Mouse (Mus musculus) CH12.LX (cell line): ENCODE results near the gene Cfc1. TPM values are rescaled to one million over a fixed set of nuclear protein-coding genes. Genes with fewer than 3 reads are reported as not detected.

Experiments used
- DNase-seq: peaks from one replicate; pipeline ENCODE4 v3.0.0-alpha.2; 2013; ENCODE audit errors: extremely low read depth
- H3K27ac ChIP-seq: 2 replicates; pipeline ENCODE4 v1.5.1; 2012; ENCODE audit warnings: low read depth, mild to moderate bottlenecking, control low read depth, moderate library complexity; ENCODE audit not compliant: insufficient read depth
- H3K27me3 ChIP-seq: replicated peaks from 2 replicates; pipeline ENCODE3; 2012; ENCODE audit warnings: inconsistent platforms
- H3K36me3 ChIP-seq, 2 experiments: replicated peaks in 1 of 2; 2 replicates each; pipeline versions ENCODE3 to v1.6.1; 2012; ENCODE audit warnings: inconsistent platforms in 1 of 2, low read length in 1 of 2, mild to moderate bottlenecking in 1 of 2, mixed read lengths in 1 of 2, moderate library complexity in 1 of 2; ENCODE audit not compliant: control insufficient read depth in 1 of 2, insufficient read depth in 1 of 2
- H3K4me1 ChIP-seq, 2 experiments: 2 replicates each; pipeline ENCODE4 v1.6.1; 2012; ENCODE audit warnings: inconsistent platforms in 1 of 2, moderate library complexity in 1 of 2; ENCODE audit not compliant: insufficient read depth in 2 of 2, control insufficient read depth in 1 of 2
- H3K4me2 ChIP-seq: 2 replicates; pipeline ENCODE4 v1.6.1; 2012; ENCODE audit warnings: low read depth, mild to moderate bottlenecking, control low read depth; ENCODE audit not compliant: poor library complexity, insufficient read depth, severe bottlenecking
- H3K4me3 ChIP-seq, 3 experiments: fragments of 150-350 bp in 1 of 3; sonication (generic) in 1 of 3; replicated peaks in 1 of 3; 2 replicates each; pipeline versions ENCODE3 to v1.5.1; 2011 to 2012; ENCODE audit warnings: low read depth in 2 of 3, low read length in 2 of 3, mild to moderate bottlenecking in 2 of 3, moderate library complexity in 2 of 3, control low read depth in 1 of 3, improper control_type of control experiment in 1 of 3, inconsistent platforms in 1 of 3, mixed read lengths in 1 of 3; ENCODE audit not compliant: poor library complexity in 1 of 3
- H3K79me2 ChIP-seq: replicated peaks from 2 replicates; pipeline ENCODE4 v1.6.1; 2012; ENCODE audit warnings: mild to moderate bottlenecking, moderate library complexity; ENCODE audit not compliant: control insufficient read depth, poor library complexity, insufficient read depth, severe bottlenecking; ENCODE audit errors: extremely low read depth
- H3K9ac ChIP-seq: 2 replicates; pipeline ENCODE4 v1.6.1; 2012; ENCODE audit warnings: low read depth, mild to moderate bottlenecking, control low read depth, moderate library complexity; ENCODE audit not compliant: insufficient read depth
- H3K9me3 ChIP-seq: replicated peaks from 2 replicates; pipeline ENCODE3; 2012; ENCODE audit warnings: low read length, inconsistent platforms, mixed read lengths
- BHLHE40 ChIP-seq: IDR thresholded peaks from 2 replicates; pipeline ENCODE4 v1.6.1; 2011; ENCODE audit warnings: mild to moderate bottlenecking, low read depth, low read length, improper control_type of control experiment
- CHD1 ChIP-seq: IDR thresholded peaks from 2 replicates; pipeline ENCODE4 v1.6.1; 2012; ENCODE audit warnings: low read depth, low read length, improper control_type of control experiment, inconsistent platforms
- E2F4 ChIP-seq: IDR thresholded peaks from 2 replicates; pipeline ENCODE4 v1.6.1; 2011; ENCODE audit warnings: low read depth, low read length, improper control_type of control experiment; ENCODE audit not compliant: insufficient replicate concordance
- EP300 ChIP-seq: IDR thresholded peaks from 2 replicates; pipeline ENCODE4 v1.6.1; 2011; ENCODE audit warnings: low read length, improper control_type of control experiment
- GABPA ChIP-seq: IDR thresholded peaks from 2 replicates; pipeline ENCODE4 v1.6.1; 2012; ENCODE audit warnings: low read depth, low read length, improper control_type of control experiment, inconsistent platforms; ENCODE audit not compliant: insufficient replicate concordance
- IRF4 ChIP-seq: IDR thresholded peaks from 2 replicates; pipeline ENCODE4 v1.6.1; 2014; ENCODE audit warnings: low read depth, mild to moderate bottlenecking, inconsistent platforms, low read length, improper control_type of control experiment
- MEF2A ChIP-seq: IDR thresholded peaks from 2 replicates; pipeline ENCODE4 v1.6.1; 2014; ENCODE audit warnings: low read depth, mild to moderate bottlenecking, inconsistent platforms, low read length, improper control_type of control experiment, borderline replicate concordance
- MXI1 ChIP-seq: IDR thresholded peaks from 2 replicates; pipeline ENCODE4 v1.6.1; 2011; ENCODE audit warnings: mild to moderate bottlenecking, low read depth, low read length, improper control_type of control experiment
- NELFE ChIP-seq: IDR thresholded peaks from 2 replicates; pipeline ENCODE4 v1.6.1; 2011; ENCODE audit warnings: low read depth, low read length, improper control_type of control experiment
- PAX5 ChIP-seq: IDR thresholded peaks from 2 replicates; pipeline ENCODE4 v1.6.1; 2012; ENCODE audit warnings: low read length, inconsistent platforms, mixed read lengths
- TCF12 ChIP-seq: IDR thresholded peaks from 2 replicates; pipeline ENCODE4 v1.6.1; 2014; ENCODE audit warnings: low read depth, mild to moderate bottlenecking, inconsistent platforms, low read length, improper control_type of control experiment
- UBTF ChIP-seq: IDR thresholded peaks from 2 replicates; pipeline ENCODE4 v1.6.1; 2012; ENCODE audit warnings: low read depth, mild to moderate bottlenecking, inconsistent platforms, low read length, improper control_type of control experiment, moderate library complexity
- USF1 ChIP-seq: IDR thresholded peaks from 2 replicates; pipeline ENCODE4 v1.6.1; 2014; ENCODE audit warnings: low read depth, mild to moderate bottlenecking, inconsistent platforms, low read length, improper control_type of control experiment
- USF2 ChIP-seq: conservative IDR thresholded peaks from 2 replicates; pipeline ENCODE4 v1.6.1; 2011; ENCODE audit warnings: low read depth, low read length, improper control_type of control experiment
- dilution Hi-C: fragments of 300-500 bp; cut with MboI; formaldehyde crosslinking; loops from 2 replicates; pipeline ENCODE4 v1.14.3; 2020; ENCODE audit warnings: low sequenced_read_pairs; ENCODE audit not compliant: extremely low pct_unique_long_range_greater_than_20kb, extremely low pct_ligation_motif_present
- in situ Hi-C: fragments of 300-500 bp; cut with MboI; formaldehyde crosslinking; loops from 3 replicates; pipeline ENCODE4 v1.14.3; 2019; ENCODE audit warnings: low sequenced_read_pairs, low pct_ligation_motif_present, low pct_unique_long_range_greater_than_20kb, mixed read lengths
- polyA plus RNA-seq: library from polyadenylated mRNA; unstranded; fragments of >175 nt; gene quantifications from 2 replicates; pipeline ENCODE4 v1.2.1, GENCODE M21; 2012; ENCODE audit warnings: low read depth; ENCODE audit not compliant: insufficient read length
- total RNA-seq, 2 experiments: library from RNA; depleted of rRNA; stranded (reverse); fragments of 300-350 nt in 1 of 2; fragments of >200 nt in 1 of 2; gene quantifications; 2 replicates each; pipeline ENCODE4 v1.2.3; 2012 to 2014

Cfc1 gene
- total and polyA plus RNA-seq, 3 experiments, result not detected

DNA sequence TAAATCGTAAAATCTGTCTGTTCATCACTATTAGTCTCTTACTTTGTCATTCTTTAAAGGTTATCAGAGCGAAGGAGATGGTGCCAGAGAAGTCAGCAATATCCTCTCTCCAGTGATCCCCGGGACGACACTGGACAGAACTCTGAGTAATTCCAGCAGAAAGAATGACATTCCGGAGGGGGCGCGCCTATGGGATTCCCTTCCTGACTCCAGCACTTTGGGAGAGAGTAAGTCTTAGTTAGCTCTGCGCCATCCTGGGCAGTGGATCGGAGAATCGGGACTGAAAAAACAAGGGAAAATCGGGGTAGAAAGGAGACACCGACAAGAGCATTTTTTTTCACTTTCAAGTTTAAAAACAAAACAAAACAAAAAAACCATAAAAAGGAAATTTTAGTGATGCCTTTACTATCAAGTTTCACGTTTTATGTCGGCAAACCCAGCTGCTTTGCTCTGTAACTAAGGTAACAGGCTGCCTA, 881 bp downstream of the Cfc1 start:
- Histone ChIP-seq H3K36me3 (no peaks in the 10 kb centered on the region), H3K9ac (no peak overlapping the region), H3K4me1 (peaks cover 8 to 15% of the 10 kb centered on the region in 2 experiments), H3K27me3 (peaks cover 18% of the 10 kb centered on the region), H3K4me2 (peak overlapping the region; percentile 23), H3K27ac (no peak overlapping the region), H3K9me3 (peaks cover 3% of the 10 kb centered on the region), H3K79me2 (no peaks in the 10 kb centered on the region), H3K4me3 (peak overlapping the region in 1 of 3 experiments; percentile 17)
- no peak for DNase-seq
- TF ChIP-seq IRF4, result no peak
- no peak for TF ChIP-seq GABPA
- TF ChIP-seq E2F4, result no peak
- TF ChIP-seq CHD1, result no peak
- no peak for TF ChIP-seq PAX5
- no peak for TF ChIP-seq MEF2A
- no peak for TF ChIP-seq USF1
- TF ChIP-seq EP300, result no peak
- no peak for TF ChIP-seq NELFE
- TF ChIP-seq UBTF, result no peak
- TF ChIP-seq MXI1, result no peak
- in situ Hi-C loops (no loop called here), dilution Hi-C loops (no loop called here)

DNA sequence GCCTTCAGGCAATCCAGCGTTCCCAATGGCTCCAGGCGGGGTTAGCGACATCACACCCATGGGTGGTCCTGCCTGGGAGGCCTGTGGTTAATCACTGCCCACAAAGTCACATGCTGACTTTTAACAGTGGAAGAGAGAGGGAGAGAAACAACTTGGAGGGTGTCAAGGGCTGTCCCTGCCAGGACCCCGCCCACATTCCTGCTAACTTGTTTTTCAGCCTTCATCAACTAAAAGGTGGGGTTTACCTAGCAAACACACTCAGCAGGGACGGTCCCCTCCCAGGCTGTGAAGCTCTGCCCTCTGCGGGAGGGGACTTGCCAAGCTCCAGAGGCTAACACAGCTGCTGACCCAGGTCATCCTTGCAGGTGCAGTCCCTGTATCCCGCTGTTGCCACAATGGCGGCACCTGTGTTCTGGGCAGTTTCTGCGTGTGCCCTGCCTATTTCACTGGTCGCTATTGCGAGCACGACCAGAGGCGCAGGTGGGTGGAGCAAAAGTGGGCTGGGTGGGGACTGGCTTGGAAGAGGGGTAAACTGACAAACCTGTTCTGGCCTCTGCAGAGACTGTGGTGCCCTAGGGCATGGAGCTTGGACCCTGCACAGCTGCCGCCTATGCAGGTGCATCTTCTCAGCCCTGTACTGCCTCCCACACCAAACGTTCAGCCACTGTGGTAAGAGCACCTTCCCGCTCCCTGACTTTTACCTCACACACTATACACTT, 1.5 kb downstream of the Cfc1 start:
- Histone ChIP-seq H3K4me2 (peak overlapping the region; percentile 23), H3K27me3 (peaks cover 18% of the 10 kb centered on the region), H3K9me3 (peaks cover 3% of the 10 kb centered on the region), H3K27ac (no peak overlapping the region), H3K9ac (no peak overlapping the region), H3K4me3 (peak overlapping the region in 1 of 3 experiments; percentile 17), H3K36me3 (no peaks in the 10 kb centered on the region), H3K4me1 (peaks cover 8 to 15% of the 10 kb centered on the region in 2 experiments), H3K79me2 (no peaks in the 10 kb centered on the region)
- dilution Hi-C loops, result no loop called here
- TF ChIP-seq USF2, result no peak
- peak; percentile 73 for TF ChIP-seq TCF12
- TF ChIP-seq BHLHE40, result peak; percentile 50
- in situ Hi-C loops, result no loop called here
- peak; percentile 55 for DNase-seq
